Mouse (Mus musculus): ENCODE results near the gene Syngr2. TPM values are rescaled to one million over a fixed set of nuclear protein-coding genes. Genes with fewer than 3 reads are reported as not detected.
A peak's percentile ranks its signal among the peaks of the same experiment; 100 is the strongest.

The Syngr2 gene
- polyA plus RNA-seq, 1 experiment: 51.9 TPM

DNA sequence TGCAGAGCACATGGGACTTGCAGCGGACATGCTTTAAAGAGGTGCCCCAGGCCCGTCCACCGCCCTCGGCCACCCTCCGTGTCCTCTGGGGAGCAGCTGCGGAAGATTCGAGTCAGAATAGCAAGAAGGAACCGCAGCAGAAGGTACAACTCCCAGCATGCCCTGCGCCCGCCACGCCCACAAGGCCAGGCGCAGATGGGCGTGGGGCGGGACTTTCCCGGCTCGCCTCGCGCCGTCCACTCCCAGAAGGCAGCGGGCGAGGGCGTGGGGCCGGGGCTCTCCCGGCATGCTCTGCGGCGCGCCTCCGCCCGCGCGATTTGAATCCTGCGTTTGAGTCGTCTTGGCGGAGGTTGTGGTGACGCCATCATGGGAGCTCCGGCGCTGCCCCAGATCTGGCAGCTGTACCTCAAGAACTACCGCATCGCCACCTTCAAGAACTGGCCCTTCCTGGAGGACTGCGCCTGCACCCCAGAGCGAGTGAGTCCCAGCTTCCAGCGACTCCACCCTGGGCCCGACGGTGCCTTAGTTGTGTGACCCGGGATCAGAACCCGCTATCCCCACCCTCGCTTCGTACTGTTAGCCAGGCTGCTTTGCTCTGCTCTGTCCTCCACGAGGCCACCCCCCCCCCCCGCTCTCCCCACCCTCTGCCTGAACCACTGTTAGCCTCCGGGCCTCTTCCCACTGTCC, 39.7 kb downstream of the Syngr2 start, which contains the start of gene Birc5:
Gene Birc5 (plus strand): TSS at position 267 of the 687 bp plus-strand sequence.
- TF ChIP-seq EP300 (IDR thresholded peaks at IDR 0.05; ENCODE audit: insufficient read depth, low read depth, low read length) (peak; percentile 28; the same call in 1 of the 2 replicates), POLR2A (IDR thresholded peaks at IDR 0.05; ENCODE audit: insufficient read depth, low read length) (peak; percentile 78), CTCF (IDR thresholded peaks at IDR 0.05; ENCODE audit: low read depth, low read length) (no peak)
- peaks cover 21% of the 10 kb centered on the region for H3K36me3 ChIP-seq (ENCODE audit: control insufficient read depth, insufficient read depth, low read length, poor library complexity, severe bottlenecking)
- peak within 1 kb of the TSS; percentile 91 for H3K9ac ChIP-seq (ENCODE audit: low read depth, poor library complexity, severe bottlenecking)
- no peaks in the 10 kb centered on the region for H3K4me1 ChIP-seq (ENCODE audit: control insufficient read depth, insufficient read depth, low read length)
- no peaks in the 10 kb centered on the region for H3K9me3 ChIP-seq (replicated peaks; ENCODE audit: control insufficient read depth, insufficient read depth, low read length, poor library complexity, severe bottlenecking)
- H3K27ac ChIP-seq (ENCODE audit: insufficient read depth, low read length): peak within 1 kb of the TSS; percentile 86
- peak within 1 kb of the TSS; percentile 94 for H3K4me3 ChIP-seq (ENCODE audit: low read depth, low read length)
- H3K27me3 ChIP-seq (ENCODE audit: control insufficient read depth, insufficient read depth, low read length, poor library complexity, severe bottlenecking): no peaks in the 10 kb centered on the region

DNA sequence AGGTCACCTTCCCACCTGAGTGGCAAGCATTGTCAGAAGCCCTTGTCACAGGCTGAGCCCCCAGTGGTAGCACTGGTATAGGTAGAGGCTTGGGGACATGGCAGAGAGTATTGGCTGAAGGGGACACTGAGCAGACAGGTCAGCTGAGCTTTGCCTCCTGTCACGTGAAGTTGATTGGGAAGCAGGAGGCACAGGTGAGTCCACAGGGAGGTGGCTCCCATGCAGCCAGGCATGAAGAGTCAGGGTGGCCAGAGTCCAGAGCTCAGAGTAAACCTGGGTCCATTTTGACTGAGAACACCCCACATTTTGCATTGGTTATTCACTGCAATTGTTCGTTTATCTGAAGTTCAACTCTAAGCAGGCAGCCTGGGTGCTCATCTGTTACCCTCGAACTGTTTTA, 43.4 kb downstream of the Syngr2 start:
- TF ChIP-seq POLR2A (IDR thresholded peaks at IDR 0.05; ENCODE audit: insufficient read depth, low read length) (no peak), CTCF (IDR thresholded peaks at IDR 0.05; ENCODE audit: low read depth, low read length) (no peak), EP300 (IDR thresholded peaks at IDR 0.05; ENCODE audit: insufficient read depth, low read depth, low read length) (no peak)
- H3K27me3 ChIP-seq (ENCODE audit: control insufficient read depth, insufficient read depth, low read length, poor library complexity, severe bottlenecking): no peaks in the 10 kb centered on the region
- H3K4me3 ChIP-seq (ENCODE audit: low read depth, low read length): no peak overlapping the region
- H3K27ac ChIP-seq (ENCODE audit: insufficient read depth, low read length): no peak overlapping the region
- no peaks in the 10 kb centered on the region for H3K9me3 ChIP-seq (replicated peaks; ENCODE audit: control insufficient read depth, insufficient read depth, low read length, poor library complexity, severe bottlenecking)
- no peaks in the 10 kb centered on the region for H3K4me1 ChIP-seq (ENCODE audit: control insufficient read depth, insufficient read depth, low read length)
- no peak overlapping the region for H3K9ac ChIP-seq (ENCODE audit: low read depth, poor library complexity, severe bottlenecking)
- H3K36me3 ChIP-seq (ENCODE audit: control insufficient read depth, insufficient read depth, low read length, poor library complexity, severe bottlenecking): peaks cover 46% of the 10 kb centered on the region

DNA sequence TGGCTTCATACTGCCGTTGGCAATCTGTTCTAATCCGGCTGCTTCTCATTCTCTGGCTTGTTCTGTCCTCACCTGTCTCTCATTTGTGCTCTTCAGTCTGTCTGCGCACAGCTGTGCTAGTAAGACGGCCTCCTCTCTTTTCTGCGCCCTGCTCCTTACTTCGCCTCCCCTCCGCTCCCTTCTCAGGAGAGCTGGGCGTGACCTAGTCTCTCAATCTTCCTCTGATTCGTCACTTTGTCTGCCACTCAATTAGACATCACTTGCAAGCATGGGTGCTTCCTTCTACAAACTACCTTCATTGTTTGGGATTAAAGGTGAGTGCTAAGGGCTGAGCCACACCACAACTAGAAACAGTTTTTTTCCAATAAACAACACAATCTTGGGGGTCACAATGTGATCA, 44.8 kb downstream of the Syngr2 start:
- H3K36me3 ChIP-seq (ENCODE audit: control insufficient read depth, insufficient read depth, low read length, poor library complexity, severe bottlenecking): peaks cover 46% of the 10 kb centered on the region
- no peaks in the 10 kb centered on the region for H3K4me1 ChIP-seq (ENCODE audit: control insufficient read depth, insufficient read depth, low read length)

DNA sequence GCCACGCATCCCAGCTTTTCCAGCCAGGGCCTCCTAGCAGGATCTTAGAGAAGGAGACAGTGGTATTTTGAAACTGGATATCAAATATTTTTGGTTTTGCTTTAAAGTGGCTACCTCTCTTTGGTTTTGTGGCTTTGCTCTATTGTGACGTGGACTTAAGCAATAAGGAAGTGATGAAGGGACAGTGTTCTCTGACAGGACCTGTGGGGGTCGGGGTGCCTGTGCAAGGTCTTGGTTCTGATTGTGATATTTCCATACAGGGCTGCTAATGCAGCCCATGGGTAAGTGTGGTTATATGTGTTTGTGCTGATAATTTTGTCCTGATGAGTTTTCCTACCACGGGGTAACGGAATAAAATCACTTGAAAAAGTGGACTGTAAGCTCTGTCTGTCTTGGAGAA, 45.9 kb downstream of the Syngr2 start:
- H3K9me3 ChIP-seq (replicated peaks; ENCODE audit: control insufficient read depth, insufficient read depth, low read length, poor library complexity, severe bottlenecking): no peaks in the 10 kb centered on the region
- TF ChIP-seq CTCF (IDR thresholded peaks at IDR 0.05; ENCODE audit: low read depth, low read length): no peak
- TF ChIP-seq EP300 (IDR thresholded peaks at IDR 0.05; ENCODE audit: insufficient read depth, low read depth, low read length): no peak
- TF ChIP-seq POLR2A (IDR thresholded peaks at IDR 0.05; ENCODE audit: insufficient read depth, low read length): no peak
- no peaks in the 10 kb centered on the region for H3K27me3 ChIP-seq (ENCODE audit: control insufficient read depth, insufficient read depth, low read length, poor library complexity, severe bottlenecking)
- peaks cover 46% of the 10 kb centered on the region for H3K36me3 ChIP-seq (ENCODE audit: control insufficient read depth, insufficient read depth, low read length, poor library complexity, severe bottlenecking)
- no peaks in the 10 kb centered on the region for H3K4me1 ChIP-seq (ENCODE audit: control insufficient read depth, insufficient read depth, low read length)
- H3K9ac ChIP-seq (ENCODE audit: low read depth, poor library complexity, severe bottlenecking): no peak overlapping the region
- no peak overlapping the region for H3K4me3 ChIP-seq (ENCODE audit: low read depth, low read length)
- H3K27ac ChIP-seq (ENCODE audit: insufficient read depth, low read length): no peak overlapping the region

More for the DNA sequence above, 44.8 kb downstream of the Syngr2 start:
- Histone ChIP-seq H3K27ac (ENCODE audit: insufficient read depth, low read length) (no peak overlapping the region), H3K27me3 (ENCODE audit: control insufficient read depth, insufficient read depth, low read length, poor library complexity, severe bottlenecking) (no peaks in the 10 kb centered on the region), H3K9me3 (replicated peaks; ENCODE audit: control insufficient read depth, insufficient read depth, low read length, poor library complexity, severe bottlenecking) (no peaks in the 10 kb centered on the region), H3K9ac (ENCODE audit: low read depth, poor library complexity, severe bottlenecking) (no peak overlapping the region), H3K4me3 (ENCODE audit: low read depth, low read length) (no peak overlapping the region)
- no peak for TF ChIP-seq POLR2A (IDR thresholded peaks at IDR 0.05; ENCODE audit: insufficient read depth, low read length)
- TF ChIP-seq EP300 (IDR thresholded peaks at IDR 0.05; ENCODE audit: insufficient read depth, low read depth, low read length): no peak
- TF ChIP-seq CTCF (IDR thresholded peaks at IDR 0.05; ENCODE audit: low read depth, low read length): no peak

DNA sequence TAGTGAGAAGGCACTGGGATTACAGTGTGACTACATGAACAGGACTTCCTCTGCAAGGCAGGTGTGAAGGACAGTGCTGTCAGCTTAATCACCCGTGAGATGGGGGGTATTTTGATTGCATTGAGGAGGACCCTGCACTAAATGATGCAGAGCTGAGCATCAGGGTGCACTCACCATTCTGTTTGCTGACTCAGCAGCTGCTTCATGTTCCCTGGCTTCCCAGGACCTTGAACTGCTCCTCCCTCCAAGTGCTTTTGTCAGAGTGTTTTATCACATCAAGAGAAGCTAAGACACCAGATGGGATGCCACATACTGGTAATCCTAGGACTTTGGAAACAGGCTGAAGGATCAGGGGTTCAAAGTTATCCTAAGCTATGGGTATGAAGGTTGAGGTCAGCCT, 46.5 kb downstream of the Syngr2 start:
- no peaks in the 10 kb centered on the region for H3K9me3 ChIP-seq (replicated peaks; ENCODE audit: control insufficient read depth, insufficient read depth, low read length, poor library complexity, severe bottlenecking)
- H3K4me3 ChIP-seq (ENCODE audit: low read depth, low read length): no peak overlapping the region
- H3K36me3 ChIP-seq (ENCODE audit: control insufficient read depth, insufficient read depth, low read length, poor library complexity, severe bottlenecking): peaks cover 44% of the 10 kb centered on the region
- H3K9ac ChIP-seq (ENCODE audit: low read depth, poor library complexity, severe bottlenecking): no peak overlapping the region
- no peaks in the 10 kb centered on the region for H3K4me1 ChIP-seq (ENCODE audit: control insufficient read depth, insufficient read depth, low read length)
- H3K27me3 ChIP-seq (ENCODE audit: control insufficient read depth, insufficient read depth, low read length, poor library complexity, severe bottlenecking): no peaks in the 10 kb centered on the region
- no peak for TF ChIP-seq CTCF (IDR thresholded peaks at IDR 0.05; ENCODE audit: low read depth, low read length)
- no peak for TF ChIP-seq POLR2A (IDR thresholded peaks at IDR 0.05; ENCODE audit: insufficient read depth, low read length)
- TF ChIP-seq EP300 (IDR thresholded peaks at IDR 0.05; ENCODE audit: insufficient read depth, low read depth, low read length): no peak
- peak overlapping the region; percentile 40; the same call in 1 of the 2 replicates for H3K27ac ChIP-seq (ENCODE audit: insufficient read depth, low read length)

DNA sequence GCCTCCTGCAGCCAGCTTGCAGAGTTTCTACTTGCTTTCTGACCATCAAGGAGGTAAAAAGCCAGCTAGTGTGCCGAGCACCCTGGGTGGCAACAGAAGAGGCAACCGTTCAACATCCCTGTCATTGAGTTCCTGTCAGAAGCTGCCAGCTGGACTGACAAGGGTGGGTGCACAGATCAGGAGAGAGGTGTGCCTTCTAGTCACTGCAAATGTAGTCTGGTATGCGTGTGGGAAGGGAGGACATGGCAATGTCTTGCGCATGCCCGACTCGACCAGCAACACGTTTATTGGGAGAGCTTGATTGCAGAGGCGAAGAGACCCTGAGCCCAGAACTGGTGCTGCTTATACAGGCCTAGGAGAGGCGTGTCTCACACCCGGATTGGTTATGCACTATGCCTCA, 48.0 kb downstream of the Syngr2 start:
- H3K36me3 ChIP-seq (ENCODE audit: control insufficient read depth, insufficient read depth, low read length, poor library complexity, severe bottlenecking): peaks cover 41% of the 10 kb centered on the region
- 0 out of 2 replicates have a peak overlapping the region, but pooled peaks have one; percentile 2 for H3K27ac ChIP-seq (ENCODE audit: insufficient read depth, low read length)
- no peaks in the 10 kb centered on the region for H3K27me3 ChIP-seq (ENCODE audit: control insufficient read depth, insufficient read depth, low read length, poor library complexity, severe bottlenecking)
- no peak overlapping the region for H3K9ac ChIP-seq (ENCODE audit: low read depth, poor library complexity, severe bottlenecking)
- no peaks in the 10 kb centered on the region for H3K4me1 ChIP-seq (ENCODE audit: control insufficient read depth, insufficient read depth, low read length)
- H3K4me3 ChIP-seq (ENCODE audit: low read depth, low read length): no peak overlapping the region
- H3K9me3 ChIP-seq (replicated peaks; ENCODE audit: control insufficient read depth, insufficient read depth, low read length, poor library complexity, severe bottlenecking): no peaks in the 10 kb centered on the region
- TF ChIP-seq CTCF (IDR thresholded peaks at IDR 0.05; ENCODE audit: low read depth, low read length) (no peak), POLR2A (IDR thresholded peaks at IDR 0.05; ENCODE audit: insufficient read depth, low read length) (peak; percentile 22), EP300 (IDR thresholded peaks at IDR 0.05; ENCODE audit: insufficient read depth, low read depth, low read length) (no peak)
